Mouse (Mus musculus) neural tube, embryonic 12.5 days (tissue): ENCODE results near the gene Slc3a1. TPM values are rescaled to one million over a fixed set of nuclear protein-coding genes. Genes with fewer than 3 reads are reported as not detected.

Source experiments
- ATAC-seq: fragments of 200-750 bp; cut with Nextera tagmentation; 2 replicates; pipeline ENCODE4 v1.8.0; 2017; ENCODE audit warnings: low read depth, mild to moderate bottlenecking, moderate TSS enrichment, moderate library complexity; ENCODE audit not compliant: low FRiP score
- H3K27ac ChIP-seq: fragments of 300-500 bp; sonication (generic); 2 replicates; pipeline ENCODE4 v1.5.1; 2016
- H3K27me3 ChIP-seq: fragments of 300-500 bp; sonication (generic); replicated peaks from 2 replicates; pipeline ENCODE4 v1.6.1; 2016; ENCODE audit warnings: mild to moderate bottlenecking
- H3K36me3 ChIP-seq: fragments of 300-500 bp; sonication (generic); 2 replicates; pipeline ENCODE4 v1.6.1; 2016; ENCODE audit warnings: mild to moderate bottlenecking
- H3K4me1 ChIP-seq: fragments of 300-500 bp; sonication (generic); 2 replicates; pipeline ENCODE4 v1.6.1; 2016
- H3K4me2 ChIP-seq: fragments of 300-500 bp; sonication (generic); replicated peaks from 2 replicates; pipeline ENCODE4 v1.6.1; 2016; ENCODE audit warnings: mild to moderate bottlenecking
- H3K4me3 ChIP-seq: fragments of 300-500 bp; sonication (generic); 2 replicates; pipeline ENCODE4 v1.5.1; 2016
- H3K9ac ChIP-seq: fragments of 300-500 bp; sonication (generic); 2 replicates; pipeline ENCODE4 v1.6.1; 2016; ENCODE audit warnings: mild to moderate bottlenecking
- H3K9me3 ChIP-seq: fragments of 300-500 bp; sonication (generic); 2 replicates; pipeline ENCODE4 v1.6.1; 2016; ENCODE audit warnings: mild to moderate bottlenecking
- WGBS: fragments of 180-500 bp; shearing (Covaris S2); methylation state at CpG from one replicate; pipeline ENCODE4 v1.1.7; 2016; 5-methylcytosine and 5-hydroxymethylcytosine counted together
- polyA plus RNA-seq: library from polyadenylated mRNA; unstranded; fragments of >200 nt; fragmentation: Nextera tagmentation; extraction: Ambion mirVana; gene quantifications from 2 replicates; pipeline ENCODE4 v1.2.1, GENCODE M21; 2016

Gene Slc3a1
- polyA plus RNA-seq, 1 experiment from 2014 or later, result 0.42 TPM

- H3K27me3 ChIP-seq, result no peaks in the 10 kb centered on the region
- 42% methylated on average over 7 of the region's 7 CpGs for WGBS
- H3K9ac ChIP-seq, result no peak overlapping the region
- H3K4me3 ChIP-seq, result no peak overlapping the region
- no peaks in the 10 kb centered on the region for H3K9me3 ChIP-seq
- ATAC-seq, result no peak
- H3K27ac ChIP-seq, result no peak overlapping the region
- peaks cover 9% of the 10 kb centered on the region for H3K4me1 ChIP-seq
- H3K4me2 ChIP-seq, result 0 out of 2 replicates have a peak overlapping the region, but pooled peaks have one; percentile 1
- H3K36me3 ChIP-seq, result peaks cover 67% of the 10 kb centered on the region
Observed at GRCm38 (mm10) chr17:85073214-85073613, 45.0 kb downstream of the Slc3a1 start.

GRCm38 (mm10) chr17:85074083-85074482, 45.9 kb downstream of the Slc3a1 start:
- Histone ChIP-seq H3K9me3 (no peaks in the 10 kb centered on the region), H3K27me3 (no peaks in the 10 kb centered on the region), H3K9ac (no peak overlapping the region), H3K4me2 (no peak overlapping the region), H3K27ac (no peak overlapping the region), H3K4me3 (no peak overlapping the region), H3K36me3 (peaks cover 68% of the 10 kb centered on the region), H3K4me1 (peaks cover 9% of the 10 kb centered on the region)
- ATAC-seq, result no peak
- 94% methylated on average over 4 of the region's 4 CpGs for WGBS

- Histone ChIP-seq H3K9ac (no peak overlapping the region), H3K27ac (no peak overlapping the region), H3K4me3 (no peak overlapping the region), H3K9me3 (no peaks in the 10 kb centered on the region), H3K4me1 (no peaks in the 10 kb centered on the region), H3K27me3 (no peaks in the 10 kb centered on the region), H3K4me2 (no peak overlapping the region), H3K36me3 (peaks cover 54% of the 10 kb centered on the region)
- WGBS, result 97% methylated on average over 3 of the region's 3 CpGs
- no peak for ATAC-seq
Observed at GRCm38 (mm10) chr17:85079276-85079675, 51.1 kb downstream of the Slc3a1 start.

GRCm38 (mm10) chr17:85080781-85081180, 52.6 kb downstream of the Slc3a1 start:
- peaks cover 48% of the 10 kb centered on the region for H3K36me3 ChIP-seq
- no peaks in the 10 kb centered on the region for H3K4me1 ChIP-seq
- no peak overlapping the region for H3K4me3 ChIP-seq
- 97% methylated on average over 11 of the region's 11 CpGs for WGBS
- no peak overlapping the region for H3K9ac ChIP-seq
- no peak overlapping the region for H3K4me2 ChIP-seq
- no peak overlapping the region for H3K27ac ChIP-seq
- H3K27me3 ChIP-seq, result no peaks in the 10 kb centered on the region
- no peak for ATAC-seq
- no peaks in the 10 kb centered on the region for H3K9me3 ChIP-seq

GRCm38 (mm10) chr17:85085335-85085734, 57.2 kb downstream of the Slc3a1 start:
- Histone ChIP-seq H3K9ac (no peak overlapping the region), H3K4me3 (no peak overlapping the region), H3K4me1 (peaks cover 6% of the 10 kb centered on the region; the same call in 1 of the 2 replicates), H3K36me3 (peaks cover 10% of the 10 kb centered on the region), H3K4me2 (no peak overlapping the region), H3K27ac (no peak overlapping the region), H3K9me3 (no peaks in the 10 kb centered on the region), H3K27me3 (no peaks in the 10 kb centered on the region)
- 94% methylated on average over 2 of the region's 2 CpGs for WGBS
- no peak for ATAC-seq

GRCm38 (mm10) chr17:85086501-85086900, 58.3 kb downstream of the Slc3a1 start:
- Histone ChIP-seq H3K4me1 (peaks cover 12% of the 10 kb centered on the region), H3K36me3 (peaks cover 3% of the 10 kb centered on the region; the same call in 1 of the 2 replicates), H3K27me3 (no peaks in the 10 kb centered on the region), H3K4me3 (no peak overlapping the region), H3K9me3 (no peaks in the 10 kb centered on the region), H3K4me2 (no peak overlapping the region), H3K9ac (no peak overlapping the region), H3K27ac (no peak overlapping the region)
- WGBS, result 91% methylated on average over 1 of the region's 1 CpGs
- ATAC-seq, result no peak

- H3K9me3 ChIP-seq, result no peaks in the 10 kb centered on the region
- peaks cover 15% of the 10 kb centered on the region for H3K4me1 ChIP-seq
- no peak overlapping the region for H3K9ac ChIP-seq
- H3K4me2 ChIP-seq, result no peak overlapping the region
- H3K4me3 ChIP-seq, result no peak overlapping the region
- peaks cover 3% of the 10 kb centered on the region; the same call in 1 of the 2 replicates for H3K36me3 ChIP-seq
- ATAC-seq, result no peak
- 88% methylated on average over 5 of the region's 5 CpGs for WGBS
- no peak overlapping the region for H3K27ac ChIP-seq
- no peaks in the 10 kb centered on the region for H3K27me3 ChIP-seq
Observed at GRCm38 (mm10) chr17:85087591-85087990, 59.4 kb downstream of the Slc3a1 start.

GRCm38 (mm10) chr17:85088401-85088800, 60.2 kb downstream of the Slc3a1 start:
- Histone ChIP-seq H3K9me3 (no peaks in the 10 kb centered on the region), H3K4me2 (no peak overlapping the region), H3K27me3 (no peaks in the 10 kb centered on the region), H3K4me1 (peaks cover 15% of the 10 kb centered on the region), H3K27ac (no peak overlapping the region), H3K4me3 (no peak overlapping the region), H3K9ac (no peak overlapping the region), H3K36me3 (no peaks in the 10 kb centered on the region)
- 91% methylated on average over 11 of the region's 11 CpGs for WGBS
- no peak for ATAC-seq

GRCm38 (mm10) chr17:85089011-85089410, 60.8 kb downstream of the Slc3a1 start:
- WGBS, result 54% methylated on average over 6 of the region's 6 CpGs
- H3K9ac ChIP-seq, result no peak overlapping the region
- no peaks in the 10 kb centered on the region for H3K36me3 ChIP-seq
- no peaks in the 10 kb centered on the region for H3K9me3 ChIP-seq
- H3K4me1 ChIP-seq, result peaks cover 15% of the 10 kb centered on the region
- H3K27ac ChIP-seq, result no peak overlapping the region
- H3K4me3 ChIP-seq, result peak overlapping the region; percentile 86; the same call in 1 of the 2 replicates
- peak overlapping the region; percentile 85 for H3K4me2 ChIP-seq
- ATAC-seq, result no peak
- H3K27me3 ChIP-seq, result no peaks in the 10 kb centered on the region

- H3K27me3 ChIP-seq, result no peaks in the 10 kb centered on the region
- H3K4me2 ChIP-seq, result peak overlapping the region; percentile 85
- under 1% methylated on average over 16 of the region's 16 CpGs for WGBS
- no peaks in the 10 kb centered on the region for H3K9me3 ChIP-seq
- peaks cover 15% of the 10 kb centered on the region for H3K4me1 ChIP-seq
- peak overlapping the region; percentile 74 for H3K9ac ChIP-seq
- H3K4me3 ChIP-seq, result peak overlapping the region; percentile 86
- peak overlapping the region; percentile 54 for H3K27ac ChIP-seq
- peak; percentile 21 for ATAC-seq
- no peaks in the 10 kb centered on the region for H3K36me3 ChIP-seq
Observed at GRCm38 (mm10) chr17:85089621-85090020, 61.4 kb downstream of the Slc3a1 start.

GRCm38 (mm10) chr17:85090120-85091099, 62.2 kb downstream of the Slc3a1 start, which contains the start of the genes Prepl and Camkmt:
Gene Prepl, minus strand, starts transcription at chr17:85090241.
Gene Camkmt, plus strand, starts transcription at chr17:85090552.
- H3K36me3 ChIP-seq, result no peaks in the 10 kb centered on the region
- under 1% methylated on average over 63 of the region's 63 CpGs for WGBS
- peak; percentile 98 for ATAC-seq
- peaks cover 15% of the 10 kb centered on the region for H3K4me1 ChIP-seq
- H3K9ac ChIP-seq, result peak within 1 kb of the TSS; percentile 78
- peak within 1 kb of the TSS; percentile 54 for H3K27ac ChIP-seq
- H3K9me3 ChIP-seq, result no peaks in the 10 kb centered on the region
- peak within 1 kb of the TSS; percentile 85 for H3K4me2 ChIP-seq
- H3K4me3 ChIP-seq, result peak within 1 kb of the TSS; percentile 86
- no peaks in the 10 kb centered on the region for H3K27me3 ChIP-seq

- H3K4me2 ChIP-seq, result peak overlapping the region; percentile 85
- H3K9ac ChIP-seq, result no peak overlapping the region
- H3K27me3 ChIP-seq, result no peaks in the 10 kb centered on the region
- H3K4me1 ChIP-seq, result peaks cover 15% of the 10 kb centered on the region
- ATAC-seq, result no peak
- H3K9me3 ChIP-seq, result no peaks in the 10 kb centered on the region
- H3K4me3 ChIP-seq, result no peak overlapping the region
- no peak overlapping the region for H3K27ac ChIP-seq
- 88% methylated on average over 6 of the region's 6 CpGs for WGBS
- H3K36me3 ChIP-seq, result peaks cover 2% of the 10 kb centered on the region; the same call in 1 of the 2 replicates
Observed at GRCm38 (mm10) chr17:85091762-85092161, 63.6 kb downstream of the Slc3a1 start.
